Mouse (Mus musculus): ENCODE measurements around the gene Cetn4. TPM values are rescaled to one million over a fixed set of nuclear protein-coding genes. Genes with fewer than 3 reads are reported as not detected.

The Cetn4 gene
- total and polyA plus RNA-seq, 2 experiments from 2014 or later: 1.9 to 4.0 TPM

GRCm38 (mm10) chr3:37291929-37292328, 20.6 kb downstream of the Cetn4 start:
- no peak overlapping the region for H3K27ac ChIP-seq (ENCODE audit: low read depth, low read length)
- H3K4me2 ChIP-seq (ENCODE audit: low read depth, low read length, poor library complexity, severe bottlenecking): no peak overlapping the region
- no peaks in the 10 kb centered on the region for H3K27me3 ChIP-seq (ENCODE audit: insufficient read depth, low read length)
- no peaks in the 10 kb centered on the region for H3K9me3 ChIP-seq (ENCODE audit: low read length)
- H3K9ac ChIP-seq (replicated peaks; ENCODE audit: low read length, poor library complexity, severe bottlenecking): no peak overlapping the region
- no peak overlapping the region for H3K4me3 ChIP-seq (ENCODE audit: low read depth, low read length)
- 92% methylated on average over 2 of the region's 2 CpGs for WGBS
- no peak for ATAC-seq (ENCODE audit: low FRiP score)
- no peak for DNase-seq (ENCODE audit: low spot score)
- TF ChIP-seq CTCF (IDR thresholded peaks at IDR 0.05): no peak
- H3K4me1 ChIP-seq (ENCODE audit: insufficient read depth, low read length): no peaks in the 10 kb centered on the region
- H3K36me3 ChIP-seq (ENCODE audit: insufficient read depth, low read length): no peaks in the 10 kb centered on the region

GRCm38 (mm10) chr3:37290881-37291541, 21.5 kb downstream of the Cetn4 start:
- Histone ChIP-seq H3K9ac (replicated peaks; ENCODE audit: low read length, poor library complexity, severe bottlenecking) (no peak overlapping the region), H3K9me3 (ENCODE audit: low read length) (no peaks in the 10 kb centered on the region), H3K4me3 (ENCODE audit: low read depth, low read length) (no peak overlapping the region), H3K27ac (ENCODE audit: low read depth, low read length) (no peak overlapping the region), H3K27me3 (ENCODE audit: insufficient read depth, low read length) (no peaks in the 10 kb centered on the region), H3K4me2 (ENCODE audit: low read depth, low read length, poor library complexity, severe bottlenecking) (no peak overlapping the region), H3K4me1 (ENCODE audit: insufficient read depth, low read length) (no peaks in the 10 kb centered on the region), H3K36me3 (ENCODE audit: insufficient read depth, low read length) (no peaks in the 10 kb centered on the region)
- DNase-seq (ENCODE audit: low spot score): peak; percentile 28
- no peak for ATAC-seq (ENCODE audit: low FRiP score)
- 58% methylated on average over 7 of the region's 7 CpGs for WGBS
- TF ChIP-seq CTCF (IDR thresholded peaks at IDR 0.05): no peak

GRCm38 (mm10) chr3:37289237-37289636, 23.3 kb downstream of the Cetn4 start:
- H3K27ac ChIP-seq (ENCODE audit: low read depth, low read length): no peak overlapping the region
- H3K4me2 ChIP-seq (ENCODE audit: low read depth, low read length, poor library complexity, severe bottlenecking): no peak overlapping the region
- TF ChIP-seq CTCF (IDR thresholded peaks at IDR 0.05): no peak
- H3K27me3 ChIP-seq (ENCODE audit: insufficient read depth, low read length): no peaks in the 10 kb centered on the region
- H3K9me3 ChIP-seq (ENCODE audit: low read length): no peaks in the 10 kb centered on the region
- H3K9ac ChIP-seq (replicated peaks; ENCODE audit: low read length, poor library complexity, severe bottlenecking): no peak overlapping the region
- H3K36me3 ChIP-seq (ENCODE audit: insufficient read depth, low read length): no peaks in the 10 kb centered on the region
- H3K4me1 ChIP-seq (ENCODE audit: insufficient read depth, low read length): no peaks in the 10 kb centered on the region
- no peak for ATAC-seq (ENCODE audit: low FRiP score)
- H3K4me3 ChIP-seq (ENCODE audit: low read depth, low read length): no peak overlapping the region
- 93% methylated on average over 2 of the region's 2 CpGs for WGBS
- no peak for DNase-seq (ENCODE audit: low spot score)

- Histone ChIP-seq H3K9me3 (ENCODE audit: low read length) (no peaks in the 10 kb centered on the region), H3K9ac (replicated peaks; ENCODE audit: low read length, poor library complexity, severe bottlenecking) (no peak overlapping the region), H3K27me3 (ENCODE audit: insufficient read depth, low read length) (no peaks in the 10 kb centered on the region), H3K4me3 (ENCODE audit: low read depth, low read length) (no peak overlapping the region), H3K4me1 (ENCODE audit: insufficient read depth, low read length) (no peaks in the 10 kb centered on the region), H3K4me2 (ENCODE audit: low read depth, low read length, poor library complexity, severe bottlenecking) (no peak overlapping the region), H3K36me3 (ENCODE audit: insufficient read depth, low read length) (no peaks in the 10 kb centered on the region), H3K27ac (ENCODE audit: low read depth, low read length) (no peak overlapping the region)
- WGBS: 92% methylated on average over 4 of the region's 4 CpGs
- DNase-seq (ENCODE audit: low spot score): no peak
- no peak for ATAC-seq (ENCODE audit: low FRiP score)
- TF ChIP-seq CTCF (IDR thresholded peaks at IDR 0.05): no peak
These were observed 29.3 kb downstream of the Cetn4 start for GRCm38 (mm10) chr3:37283234-37283633.

GRCm38 (mm10) chr3:37282299-37282922, 30.1 kb downstream of the Cetn4 start:
- Histone ChIP-seq H3K9ac (replicated peaks; ENCODE audit: low read length, poor library complexity, severe bottlenecking) (no peak overlapping the region), H3K4me3 (ENCODE audit: low read depth, low read length) (no peak overlapping the region), H3K27ac (ENCODE audit: low read depth, low read length) (no peak overlapping the region), H3K9me3 (ENCODE audit: low read length) (no peaks in the 10 kb centered on the region), H3K36me3 (ENCODE audit: insufficient read depth, low read length) (no peaks in the 10 kb centered on the region), H3K27me3 (ENCODE audit: insufficient read depth, low read length) (no peaks in the 10 kb centered on the region), H3K4me2 (ENCODE audit: low read depth, low read length, poor library complexity, severe bottlenecking) (no peak overlapping the region), H3K4me1 (ENCODE audit: insufficient read depth, low read length) (no peaks in the 10 kb centered on the region)
- DNase-seq (ENCODE audit: low spot score) (no peak), ATAC-seq (ENCODE audit: low FRiP score) (no peak)
- WGBS: 71% methylated on average over 11 of the region's 11 CpGs
- TF ChIP-seq CTCF (IDR thresholded peaks at IDR 0.05): no peak

- DNase-seq (ENCODE audit: low spot score) (no peak), ATAC-seq (ENCODE audit: low FRiP score) (no peak)
- H3K27me3 ChIP-seq (ENCODE audit: insufficient read depth, low read length): no peaks in the 10 kb centered on the region
- H3K9ac ChIP-seq (replicated peaks; ENCODE audit: low read length, poor library complexity, severe bottlenecking): no peak overlapping the region
- no peak overlapping the region for H3K27ac ChIP-seq (ENCODE audit: low read depth, low read length)
- no peaks in the 10 kb centered on the region for H3K4me1 ChIP-seq (ENCODE audit: insufficient read depth, low read length)
- H3K4me3 ChIP-seq (ENCODE audit: low read depth, low read length): no peak overlapping the region
- WGBS: 90% methylated on average over 8 of the region's 8 CpGs
- H3K4me2 ChIP-seq (ENCODE audit: low read depth, low read length, poor library complexity, severe bottlenecking): no peak overlapping the region
- no peaks in the 10 kb centered on the region for H3K36me3 ChIP-seq (ENCODE audit: insufficient read depth, low read length)
- H3K9me3 ChIP-seq (ENCODE audit: low read length): no peaks in the 10 kb centered on the region
- no peak for TF ChIP-seq CTCF (IDR thresholded peaks at IDR 0.05)
These were observed 31.6 kb downstream of the Cetn4 start for GRCm38 (mm10) chr3:37280871-37281270.
